Comparison of ENCODE assay signal across 7 mouse cellular contexts in genomic region chr9:57420321-57421120, GRCm38 (mm10). TPM values are rescaled to one million over a fixed set of nuclear protein-coding genes. Genes with fewer than 3 reads are reported as not detected.
DNase-seq lines count a peak whose midpoint lies in the region; ATAC-seq lines count a peak whose summit lies in the region.

No protein-coding gene starts in this region.

- H3K4me3 ChIP-seq in embryonic facial prominence, embryonic 14.5 days (ENCODE audit: low read depth, low read length): no peak overlapping the region
- no peak overlapping the region for H3K4me3 ChIP-seq in limb, embryonic 11.5 days (ENCODE audit: low read depth, low read length)
- no peak overlapping the region for H3K4me3 ChIP-seq in midbrain, embryonic 14.5 days (replicated peaks; ENCODE audit: low read depth, low read length)

- peak; percentile 91 for ATAC-seq in embryonic facial prominence, embryonic 14.5 days (ENCODE audit: low read depth)
- ATAC-seq in limb, embryonic 11.5 days (ENCODE audit: insufficient number of reproducible peaks, low FRiP score, low TSS enrichment, low read depth): peak; percentile 78
- no peak for ATAC-seq in midbrain, embryonic 14.5 days (ENCODE audit: low FRiP score, low TSS enrichment)

- peak overlapping the region; percentile 87 for H3K27ac ChIP-seq in embryonic facial prominence, embryonic 14.5 days (replicated peaks; ENCODE audit: low read depth, low read length)
- H3K27ac ChIP-seq in limb, embryonic 11.5 days (replicated peaks; ENCODE audit: low read depth, low read length): peak overlapping the region; percentile 84
- peak overlapping the region; percentile 26; the same call in 1 of the 2 replicates for H3K27ac ChIP-seq in midbrain, embryonic 14.5 days (replicated peaks; ENCODE audit: low read depth, low read length)

- H3K4me1 ChIP-seq in embryonic facial prominence, embryonic 14.5 days (ENCODE audit: control insufficient read depth, insufficient read depth, low read length): peaks cover 20% of the 10 kb centered on the region
- peaks cover 12% of the 10 kb centered on the region; the same call in 1 of the 2 replicates for H3K4me1 ChIP-seq in limb, embryonic 11.5 days (ENCODE audit: control insufficient read depth, insufficient read depth, low read length)
- H3K4me1 ChIP-seq in midbrain, embryonic 14.5 days (ENCODE audit: control insufficient read depth, insufficient read depth, low read length): no peaks in the 10 kb centered on the region

- 24% methylated on average over 19 of the region's 20 CpGs for WGBS in embryonic facial prominence, embryonic 14.5 days
- WGBS in limb, embryonic 11.5 days: 26% methylated on average over 20 of the region's 20 CpGs
- WGBS in midbrain, embryonic 14.5 days: 73% methylated on average over 20 of the region's 20 CpGs

- peak; percentile 99 for DNase-seq in adrenal gland, postnatal 14 days
- DNase-seq in embryonic facial prominence, embryonic 14.5 days (ENCODE audit: low spot score): peak; percentile 94
- DNase-seq in heart, adult 8-10 months (ENCODE audit: low spot score): peak; percentile 96
- DNase-seq in kidney, adult 8-10 months: peak; percentile 66 to 69
- peak; percentile 59 for DNase-seq in limb, embryonic 11.5 days (ENCODE audit: low spot score)
- peak; percentile 59 for DNase-seq in midbrain, embryonic 14.5 days
- peak; percentile 25 to 54 for DNase-seq in spleen, postnatal 14 days (ENCODE audit: low spot score in 2 of 2)

- H3K27me3 ChIP-seq in embryonic facial prominence, embryonic 14.5 days (replicated peaks; ENCODE audit: control insufficient read depth, insufficient read depth, low read length): no peaks in the 10 kb centered on the region
- no peaks in the 10 kb centered on the region for H3K27me3 ChIP-seq in limb, embryonic 11.5 days (ENCODE audit: control insufficient read depth, insufficient read depth, low read length)
- no peaks in the 10 kb centered on the region for H3K27me3 ChIP-seq in midbrain, embryonic 14.5 days (ENCODE audit: control insufficient read depth, insufficient read depth, low read length)

- H3K9me3 ChIP-seq in embryonic facial prominence, embryonic 14.5 days (ENCODE audit: control insufficient read depth, low read length): no peaks in the 10 kb centered on the region
- H3K9me3 ChIP-seq in limb, embryonic 11.5 days (ENCODE audit: control insufficient read depth, low read length): no peaks in the 10 kb centered on the region
- H3K9me3 ChIP-seq in midbrain, embryonic 14.5 days (ENCODE audit: control insufficient read depth, low read length): no peaks in the 10 kb centered on the region

- 0 out of 2 replicates have a peak, but pooled peaks cover 3% of the 10 kb centered on the region for H3K36me3 ChIP-seq in embryonic facial prominence, embryonic 14.5 days (ENCODE audit: control insufficient read depth, insufficient read depth, low read length)
- no peaks in the 10 kb centered on the region for H3K36me3 ChIP-seq in limb, embryonic 11.5 days (ENCODE audit: control insufficient read depth, insufficient read depth, low read length)
- 0 out of 2 replicates have a peak, but pooled peaks cover 4% of the 10 kb centered on the region for H3K36me3 ChIP-seq in midbrain, embryonic 14.5 days (ENCODE audit: control insufficient read depth, insufficient read depth, low read length)

- H3K4me2 ChIP-seq in embryonic facial prominence, embryonic 14.5 days (ENCODE audit: low read depth, low read length): peak overlapping the region; percentile 31
- H3K4me2 ChIP-seq in limb, embryonic 11.5 days (ENCODE audit: low read depth, severe bottlenecking): no peak overlapping the region
- no peak overlapping the region for H3K4me2 ChIP-seq in midbrain, embryonic 14.5 days (ENCODE audit: low read length)

- H3K9ac ChIP-seq in embryonic facial prominence, embryonic 14.5 days (ENCODE audit: low read depth, low read length): peak overlapping the region; percentile 34; the same call in 1 of the 2 replicates
- H3K9ac ChIP-seq in limb, embryonic 11.5 days (ENCODE audit: low read length): no peak overlapping the region
- no peak overlapping the region for H3K9ac ChIP-seq in midbrain, embryonic 14.5 days (replicated peaks; ENCODE audit: low read length)

RNA-seq across cellular contexts. Expression of gene Ppcdc, which starts 19.4 kb away (rescaled TPM):
- total RNA-seq in adrenal gland, postnatal 14 days (2021): 19.8 and 24.6 TPM in 2 replicates
- 20.2 and 25.2 TPM in 2 replicates for polyA plus RNA-seq in embryonic facial prominence, embryonic 14.5 days (2014; fragmentation: Nextera tagmentation; extraction: Ambion mirVana)
- 10 to 100 TPM in 2 of 4 experiments, 1 to 10 TPM in 2; 7.0 to 18.5 (median 9.7) TPM for total RNA-seq in heart, adult 8-10 months (2022)
- polyA plus RNA-seq in limb, embryonic 11.5 days (2014; fragmentation: Nextera tagmentation; extraction: Ambion mirVana): 26.5 and 32.2 TPM in 2 replicates
- polyA plus RNA-seq in midbrain, embryonic 14.5 days (2014; fragmentation: Nextera tagmentation; extraction: Ambion mirVana): 19.9 and 22.9 TPM in 2 replicates

RNA-seq across cellular contexts. Expression of gene Scamp5, which starts 47.3 kb away (rescaled TPM):
- 11.0 and 13.1 TPM in 2 replicates for total RNA-seq in adrenal gland, postnatal 14 days (2021)
- 10.9 and 14.5 TPM in 2 replicates for polyA plus RNA-seq in embryonic facial prominence, embryonic 14.5 days (2014; fragmentation: Nextera tagmentation; extraction: Ambion mirVana)
- total RNA-seq in heart, adult 8-10 months (2022): 1 to 10 TPM; 4.1 to 7.3 (median 6.5) TPM
- 3.1 and 4.1 TPM in 2 replicates for polyA plus RNA-seq in limb, embryonic 11.5 days (2014; fragmentation: Nextera tagmentation; extraction: Ambion mirVana)
- 98.9 and 109 TPM in 2 replicates for polyA plus RNA-seq in midbrain, embryonic 14.5 days (2014; fragmentation: Nextera tagmentation; extraction: Ambion mirVana)

Comparison
In these comparisons a context has a peak if more than half of its experiments do, and no peak if none do; other contexts are left out.
1. DNase-seq: peak in every context shown above with its lines; median percentile 99 in adrenal gland, postnatal 14 days; 96 in heart, adult 8-10 months; 94 in embryonic facial prominence, embryonic 14.5 days; 68 in kidney, adult 8-10 months; 59 in limb, embryonic 11.5 days; 59 in midbrain, embryonic 14.5 days; 40 in spleen, postnatal 14 days.
2. H3K27ac ChIP-seq: peak in every context shown above with its lines; median percentile 87 in embryonic facial prominence, embryonic 14.5 days; 84 in limb, embryonic 11.5 days; 26 in midbrain, embryonic 14.5 days.